Mouse (Mus musculus): Measurements from ENCODE around the gene Cpt2. TPM values are rescaled to one million over a fixed set of nuclear protein-coding genes. Genes with fewer than 3 reads are reported as not detected.
A peak's percentile ranks its signal among the peaks of the same experiment; 100 is the strongest.

The Cpt2 gene
- total RNA-seq, 2 experiments from 2014 or later: 146 to 208 TPM

DNA sequence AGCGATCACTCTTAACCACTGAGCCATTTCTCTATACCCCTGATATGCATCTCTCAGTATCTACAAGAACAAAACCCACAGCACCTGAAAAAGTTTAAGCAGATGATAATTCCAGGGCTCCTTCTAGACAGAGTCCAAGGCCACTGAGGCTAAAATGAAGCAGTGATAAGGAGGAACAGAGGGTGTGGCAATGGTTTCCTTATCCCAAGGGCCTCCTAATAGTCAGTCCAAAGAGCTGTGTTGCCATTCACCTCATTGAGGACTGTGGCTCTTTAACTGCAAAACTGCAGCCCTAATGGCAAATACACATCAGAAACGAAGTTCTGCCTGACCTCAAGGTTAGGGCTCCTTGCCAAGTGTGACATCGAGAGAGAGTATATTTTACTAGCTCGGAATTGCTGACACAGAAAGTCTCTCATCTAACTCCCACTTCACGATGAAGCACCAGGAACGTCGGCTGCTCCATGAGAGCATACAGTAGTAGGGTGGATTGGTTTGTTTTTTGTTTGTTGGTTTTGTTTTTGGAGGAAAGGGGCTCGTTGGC lies 2.2 kb downstream of the Cpt2 start:
- peak; percentile 85 to 88 for DNase-seq

DNA sequence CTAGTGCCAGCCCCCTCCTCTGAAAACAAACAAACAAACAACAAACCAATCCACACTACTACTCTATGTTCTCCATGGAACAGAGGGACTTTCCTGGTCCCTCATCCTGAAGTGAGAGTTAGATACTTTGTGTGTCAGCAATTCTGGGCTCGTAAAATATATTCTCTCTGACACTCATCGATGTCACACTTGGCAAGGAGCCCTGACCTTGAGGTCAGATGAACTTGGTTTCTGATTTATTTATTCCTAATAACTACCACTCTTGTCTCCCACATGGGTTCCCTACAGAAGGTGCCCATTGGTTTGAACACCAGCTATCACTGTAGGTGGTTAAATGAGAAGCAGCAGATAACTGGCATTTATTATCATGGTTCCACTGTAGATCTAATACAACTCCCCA lies 3.1 kb downstream of the Cpt2 start:
- DNase-seq: peak; percentile 79 to 81

DNA sequence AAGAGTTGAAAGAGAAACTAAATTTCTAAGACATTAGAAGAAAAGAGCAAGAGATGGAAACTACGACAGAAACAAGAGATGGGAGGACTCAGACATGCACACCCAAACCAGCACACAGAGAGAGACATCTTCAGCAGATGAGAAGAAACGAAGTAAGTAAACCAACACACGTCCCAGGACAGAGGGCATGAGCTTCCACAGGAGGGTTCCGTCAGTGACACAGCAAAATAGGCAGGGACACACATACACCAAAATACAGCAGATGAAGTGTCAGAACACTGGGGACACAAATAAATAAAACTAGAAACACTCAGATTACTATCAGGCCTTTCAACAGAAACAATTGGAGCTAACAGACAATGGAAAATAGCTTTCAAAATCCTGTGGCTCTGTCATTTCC lies 13.4 kb downstream of the Cpt2 start:
- no peak for DNase-seq

DNA sequence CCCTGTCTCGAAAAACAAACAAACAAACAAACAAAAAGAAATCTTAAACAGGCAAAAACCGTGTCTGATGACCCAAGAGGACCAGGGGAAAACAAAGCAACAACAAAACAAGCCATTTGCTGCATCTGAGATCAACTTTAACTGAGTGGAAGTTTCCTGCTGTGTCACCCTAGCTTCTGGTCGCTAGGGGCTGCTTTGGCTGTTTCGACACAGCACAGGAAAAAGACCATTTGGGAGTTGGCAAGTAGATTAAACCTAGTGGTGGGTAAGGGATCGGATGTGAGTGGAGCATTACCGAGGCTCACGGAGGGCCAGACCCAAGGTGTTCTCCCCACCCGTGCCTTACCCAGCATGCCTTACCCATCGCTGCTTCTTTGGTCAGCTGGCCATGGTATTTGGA lies 16.8 kb downstream of the Cpt2 start:
- DNase-seq: no peak

DNA sequence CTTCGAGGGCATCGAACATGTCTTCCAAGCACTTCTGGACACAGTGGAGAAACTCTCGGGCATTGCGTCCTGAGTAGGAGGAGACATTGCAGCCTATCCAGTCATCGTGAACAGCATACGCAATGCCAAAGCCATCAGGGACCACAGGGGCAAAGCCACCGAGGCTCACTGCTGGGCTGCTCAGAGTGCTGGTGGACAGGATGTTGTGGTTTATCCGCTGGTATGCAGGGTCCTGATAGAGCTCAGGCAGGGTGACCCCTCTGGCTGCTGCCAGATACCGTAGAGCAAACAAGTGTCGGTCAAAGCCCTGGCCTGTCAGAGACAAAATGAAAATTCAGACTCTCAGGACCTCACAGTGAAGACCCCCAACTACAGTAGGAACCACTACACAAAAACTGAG lies 19.2 kb downstream of the Cpt2 start:
- no peak for DNase-seq

DNA sequence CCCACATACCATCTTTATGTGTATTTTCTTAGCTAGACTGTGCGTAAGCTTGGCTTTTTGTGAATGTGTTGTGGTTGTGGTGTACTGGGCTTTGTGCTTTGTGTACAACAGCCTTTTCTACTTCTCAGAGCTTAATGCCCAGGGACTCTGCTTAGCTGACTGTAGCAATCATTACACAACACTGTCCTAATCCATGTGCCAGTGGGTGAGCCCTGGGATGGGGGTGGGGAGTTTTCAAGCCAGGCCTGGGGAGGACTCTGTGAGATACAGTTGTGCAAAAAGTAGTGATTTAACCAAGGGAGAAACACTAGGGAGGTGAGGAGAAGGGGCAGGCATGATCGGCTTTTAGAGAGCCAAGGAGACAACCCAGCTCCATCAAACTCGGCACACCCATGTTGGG lies 23.2 kb downstream of the Cpt2 start:
- DNase-seq: peak in 1 of 2 experiments; percentile 25

DNA sequence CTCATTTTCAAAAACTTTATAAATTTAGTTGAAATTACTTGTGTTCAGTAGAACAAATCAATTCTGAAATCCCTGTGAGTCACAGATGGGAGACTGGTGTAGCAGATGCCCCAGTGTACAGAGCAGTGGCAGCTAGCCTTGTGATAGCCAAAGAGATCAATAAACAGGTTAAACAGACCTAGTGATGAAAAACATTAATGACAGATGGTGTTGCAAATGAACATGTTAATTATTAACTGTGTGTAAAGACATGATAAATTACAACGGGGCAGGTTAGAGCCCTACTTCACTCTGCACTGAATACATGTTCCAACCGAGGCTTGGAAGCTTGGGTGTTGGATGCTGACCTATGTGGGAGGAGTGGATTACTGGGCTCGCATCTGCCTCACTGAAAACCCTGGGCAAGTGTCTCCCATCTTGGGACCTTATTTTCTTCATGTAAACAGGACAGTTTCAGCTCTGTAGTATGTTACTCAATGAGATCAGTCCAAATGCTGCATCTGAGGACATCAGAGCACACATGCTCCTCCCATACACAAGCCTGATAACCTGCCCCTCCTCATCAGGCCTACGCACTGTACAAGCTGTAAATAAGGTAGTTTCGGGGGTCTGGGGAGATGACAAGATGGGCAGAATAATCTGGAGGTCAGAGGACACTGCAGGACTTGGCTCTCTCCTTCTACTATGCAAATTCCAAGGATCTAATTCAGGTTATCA lies 24.0 kb downstream of the Cpt2 start:
- no peak for DNase-seq

DNA sequence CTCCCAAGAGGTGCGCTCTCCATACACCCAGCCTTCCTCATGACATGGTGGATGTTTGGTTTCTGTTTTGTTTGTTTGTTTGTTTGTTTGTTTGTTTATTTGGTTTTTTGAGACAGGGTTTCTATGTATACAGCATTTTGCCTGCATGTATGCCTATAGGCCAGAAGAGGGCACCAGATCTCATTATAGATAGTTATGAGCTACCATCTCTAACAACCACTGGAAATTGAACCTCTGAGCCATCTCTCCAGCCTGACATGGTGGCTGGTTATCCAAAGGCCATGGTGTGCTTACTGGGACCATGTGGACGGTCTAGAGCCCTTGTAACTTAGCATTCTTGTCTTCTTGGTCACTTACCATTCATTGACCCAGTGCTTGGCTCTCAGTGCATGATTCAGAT lies 30.7 kb downstream of the Cpt2 start:
- no peak for DNase-seq

DNA sequence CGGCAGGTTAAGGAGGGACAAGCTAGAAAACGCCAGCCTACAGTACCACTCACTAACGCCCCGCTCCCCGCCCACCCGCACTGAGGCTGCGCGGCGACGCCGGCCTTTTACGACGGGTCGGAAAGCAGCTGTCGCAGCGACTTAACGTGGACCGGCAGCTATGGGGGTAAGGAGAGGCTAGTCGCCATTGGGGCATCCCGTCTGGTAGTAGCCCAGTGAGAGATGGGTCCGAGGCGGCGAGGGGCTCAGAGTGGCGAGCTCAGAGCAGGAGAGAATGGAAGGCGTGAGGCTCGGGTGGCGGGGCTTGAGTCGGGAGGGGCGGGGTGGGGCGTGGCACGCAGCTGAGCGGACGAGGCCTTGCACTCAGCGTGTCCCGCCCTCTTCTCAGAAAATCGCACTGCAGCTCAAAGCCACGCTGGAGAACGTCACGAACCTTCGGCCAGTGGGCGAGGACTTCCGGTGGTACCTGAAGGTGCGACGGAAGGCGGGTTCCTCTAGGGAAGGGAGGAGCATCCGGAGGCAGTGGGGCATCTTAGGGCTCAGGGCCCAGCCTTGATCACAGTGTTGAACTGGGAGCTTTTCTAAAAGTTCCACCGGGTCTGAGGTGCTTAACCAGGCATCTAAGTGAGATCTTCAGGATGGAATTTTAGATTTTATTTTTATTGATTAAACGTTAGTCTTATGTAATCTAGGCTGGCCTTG lies 33.5 kb downstream of the Cpt2 start, which contains the start of gene 0610037L13Rik:
0610037L13Rik (plus strand) TSS at position 83 of the 702 bp plus-strand sequence.
- peak; percentile 95 for DNase-seq

DNA sequence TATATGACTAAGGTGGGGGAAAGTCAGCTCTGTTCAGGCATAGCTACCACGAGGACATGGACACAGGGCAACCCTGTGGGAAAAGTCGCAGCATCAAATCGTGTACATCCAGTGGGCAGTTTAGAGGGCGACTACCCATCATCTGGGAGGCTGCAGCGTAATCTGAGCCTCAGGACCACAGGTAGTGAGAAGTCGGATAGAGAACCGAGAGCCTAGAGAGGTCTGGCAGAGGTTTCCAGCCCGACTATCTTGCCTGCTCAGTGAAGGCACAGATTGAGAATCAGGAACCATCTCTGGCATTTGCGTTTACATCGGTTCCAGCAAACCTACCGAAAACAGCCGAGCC lies 34.1 kb downstream of the Cpt2 start:
- no peak for DNase-seq

DNA sequence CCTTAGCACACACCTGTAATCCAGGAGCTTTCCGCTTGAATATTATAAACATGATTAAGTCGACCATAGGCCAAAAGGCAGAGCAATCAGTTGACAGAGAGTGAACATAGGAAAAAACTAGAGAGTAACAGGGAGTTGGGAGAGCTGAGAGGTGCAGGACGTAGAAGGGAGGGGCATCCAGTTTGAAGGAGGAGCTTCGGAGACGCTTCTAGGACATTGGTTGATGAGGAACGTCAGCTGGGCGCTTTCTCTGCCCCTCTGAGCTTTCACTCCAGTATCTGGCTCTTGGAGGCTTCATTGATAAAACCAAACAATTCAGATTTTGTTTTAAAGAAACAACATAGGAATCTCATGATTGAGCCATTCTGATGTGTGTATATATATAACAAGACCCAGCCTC lies 37.0 kb downstream of the Cpt2 start:
- no peak for DNase-seq

DNA sequence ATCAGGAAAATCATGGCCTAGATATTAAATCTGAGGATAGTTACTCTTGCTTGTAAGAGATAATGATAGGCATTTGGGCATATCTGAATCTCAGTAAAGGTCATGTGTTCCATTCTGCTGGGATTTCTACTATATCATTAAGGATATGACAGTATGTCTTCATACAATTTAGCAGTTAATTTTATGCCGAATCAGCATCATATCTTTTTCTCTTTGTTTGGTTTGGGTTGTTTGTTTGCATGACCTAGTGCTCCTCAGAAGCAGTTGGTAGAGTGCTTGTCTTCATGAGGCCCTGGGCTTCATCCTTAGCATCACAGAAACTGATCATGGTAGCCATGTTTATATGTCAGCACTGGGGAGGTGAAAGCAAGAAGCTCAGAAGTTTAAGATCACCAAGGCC lies 41.8 kb downstream of the Cpt2 start:
- no peak for DNase-seq

DNA sequence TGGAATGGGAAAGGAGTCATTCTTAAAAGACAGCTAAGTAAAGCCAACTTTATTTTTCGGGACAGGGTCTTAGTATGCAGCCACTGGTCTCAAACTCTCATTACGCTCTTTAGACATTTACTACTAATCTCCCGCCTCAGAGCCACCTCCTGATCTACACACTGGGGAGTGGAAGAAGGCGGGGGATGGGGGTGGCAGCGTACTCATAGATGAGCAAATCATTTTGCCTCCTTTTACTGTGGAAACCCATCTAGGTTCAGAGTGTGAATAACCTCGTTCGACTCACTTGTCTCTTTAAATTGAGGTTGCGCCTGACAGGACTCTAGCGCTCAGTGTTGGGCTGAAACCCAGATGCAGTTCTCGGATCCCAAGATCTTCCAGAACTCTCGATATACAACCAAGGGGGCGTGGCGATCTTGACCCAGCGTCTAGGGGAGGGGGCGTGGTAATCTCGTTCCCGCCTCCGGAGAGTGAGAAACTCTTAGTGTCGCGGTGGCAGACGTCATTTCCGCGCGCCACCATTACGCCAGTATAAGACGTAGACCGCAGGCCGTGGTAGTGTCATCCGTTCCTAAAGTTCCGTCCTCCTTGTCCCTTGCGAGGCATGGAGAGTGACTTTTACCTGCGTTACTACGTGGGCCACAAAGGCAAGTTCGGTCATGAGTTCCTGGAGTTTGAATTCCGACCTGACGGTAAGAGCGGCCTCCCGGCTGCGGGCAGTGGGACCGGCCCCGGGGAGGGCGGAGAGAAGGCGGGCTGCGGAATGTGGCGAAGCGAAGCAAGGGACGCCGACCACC lies 44.0 kb downstream of the Cpt2 start, which contains the start of gene Magoh:
Magoh (plus strand) TSS at position 502 of the 797 bp plus-strand sequence.
- peak; percentile 97 to 98 for DNase-seq

DNA sequence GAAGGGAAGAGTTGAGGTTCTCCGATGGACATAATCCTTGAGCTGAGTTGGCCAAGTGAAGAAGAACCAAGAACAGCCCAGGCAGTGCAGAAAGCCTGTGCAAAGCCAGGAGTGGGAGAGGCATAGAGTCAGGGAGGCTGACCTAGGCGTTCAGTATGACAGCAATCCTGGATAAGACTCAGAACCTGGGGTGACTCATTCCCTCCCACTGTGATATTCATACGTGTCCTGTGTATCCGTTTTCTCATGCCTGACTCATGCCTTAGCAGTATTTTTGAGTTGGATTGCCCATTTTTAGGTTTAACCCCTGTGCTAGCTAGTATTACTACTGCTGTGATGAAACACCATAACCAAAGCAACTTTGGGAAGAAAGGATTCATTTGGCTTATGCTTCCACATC lies 58.5 kb downstream of the Cpt2 start:
- DNase-seq: no peak

DNA sequence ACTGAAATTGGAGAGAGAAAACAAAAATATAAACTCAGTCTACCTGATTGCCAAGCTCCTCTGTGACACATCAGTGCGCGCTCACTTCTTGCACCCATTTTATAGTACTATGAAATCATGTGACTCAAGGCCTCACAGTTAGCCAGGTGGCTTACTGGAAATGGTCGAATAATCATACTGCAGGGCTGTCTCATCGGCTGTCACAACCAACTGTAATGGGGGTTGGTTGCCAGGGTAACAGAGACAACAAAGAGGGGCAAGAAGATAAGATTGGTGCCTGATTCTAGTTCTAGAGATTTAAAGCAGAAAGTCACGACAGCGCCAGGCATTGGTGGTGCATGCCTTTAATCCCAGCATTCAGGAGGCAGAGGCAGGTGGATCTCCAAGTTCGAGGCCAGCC lies 64.4 kb downstream of the Cpt2 start:
- no peak for DNase-seq

DNA sequence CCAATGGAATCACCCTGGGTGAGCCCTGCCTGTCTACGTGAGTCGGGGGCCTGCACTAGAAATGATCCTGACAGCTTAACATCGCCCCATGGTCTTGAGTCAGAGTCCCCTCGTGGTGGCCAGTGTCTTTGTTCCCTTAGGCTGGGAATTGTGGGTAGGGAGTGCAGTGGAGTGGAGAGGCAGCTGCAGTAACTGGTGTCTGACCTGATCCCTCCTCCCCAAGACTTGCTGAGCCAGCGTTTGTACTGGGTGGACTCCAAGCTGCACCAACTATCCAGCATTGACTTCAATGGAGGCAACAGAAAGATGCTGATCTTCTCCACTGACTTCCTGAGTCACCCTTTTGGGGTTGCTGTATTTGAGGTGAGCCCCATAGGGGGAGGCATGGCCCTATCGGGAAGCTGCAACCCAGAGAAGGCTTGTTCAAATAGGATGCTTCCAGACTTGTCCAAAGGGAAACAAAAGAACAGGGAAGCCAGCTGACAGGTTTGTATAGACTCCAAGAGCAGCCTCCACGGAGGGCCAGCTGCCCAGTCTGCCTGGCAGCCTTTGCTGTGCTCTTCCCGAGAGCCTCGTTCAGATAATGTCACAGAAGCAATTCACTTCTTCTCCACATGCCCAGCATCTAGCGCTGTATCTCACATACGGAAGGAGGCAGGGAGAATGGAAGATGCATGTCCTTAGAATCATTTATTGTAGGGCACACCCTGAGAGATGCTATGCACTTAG lies 66.3 kb downstream of the Cpt2 start:
- no peak for DNase-seq

Other genes starting within 250 kb of the Cpt2 start
- gene Dmrtb1, start 239.4 kb downstream of the Cpt2 start, total RNA-seq (2021): not detected
- 10 to 100 TPM in 1 of 2 experiments, 1 to 10 TPM in 1; 7.2 to 12.3 TPM for gene Lrp8, start 121.3 kb downstream of the Cpt2 start, total RNA-seq (2021)
- 10 to 100 TPM; 79.1 to 84.4 TPM for gene Magoh, start 43.9 kb downstream of the Cpt2 start, total RNA-seq (2021)
- 10 to 100 TPM; 77.5 to 94.1 TPM for gene 0610037L13Rik, start 33.8 kb downstream of the Cpt2 start, total RNA-seq (2021)
- under 1 TPM; 0.30 to 0.43 TPM for gene Slc1a7, start 44.7 kb upstream of the Cpt2 start, total RNA-seq (2021)
- gene Podn, start 172.8 kb upstream of the Cpt2 start, total RNA-seq (2021): 1 to 10 TPM; 8.2 to 9.9 TPM
- gene Scp2, start 221.4 kb upstream of the Cpt2 start, total RNA-seq (2021): 100 to 1,000 TPM; 321 to 364 TPM
- 10 to 100 TPM; 25.9 to 26.4 TPM for gene Echdc2, start 241.8 kb upstream of the Cpt2 start, total RNA-seq (2021)